Mouse (Mus musculus) bone marrow, adult 2 months (tissue): ENCODE measurements around the gene Lrmda. TPM values are rescaled to one million over a fixed set of nuclear protein-coding genes. Genes with fewer than 3 reads are reported as not detected.

Experiments
- H3K27ac ChIP-seq: fragments of 200-500 bp; 2 replicates; pipeline ENCODE4 v1.5.1; 2012; ENCODE audit warnings: low read depth, mild to moderate bottlenecking, control low read depth, inconsistent platforms, low read length; ENCODE audit not compliant: control insufficient read depth, poor library complexity, insufficient read depth
- H3K4me1 ChIP-seq: fragments of 200-500 bp; 2 replicates; pipeline ENCODE4 v1.6.1; 2011; ENCODE audit warnings: low read length; ENCODE audit not compliant: control insufficient read depth, insufficient read depth
- H3K4me3 ChIP-seq: fragments of 200-500 bp; replicated peaks from 2 replicates; pipeline ENCODE3; 2011; ENCODE audit warnings: mild to moderate bottlenecking, low read depth, low read length, control low read depth; ENCODE audit not compliant: control insufficient read depth
- CTCF ChIP-seq: fragments of 200-500 bp; IDR thresholded peaks from 2 replicates; pipeline ENCODE4 v1.5.1; 2011; ENCODE audit warnings: low read length, control low read depth; ENCODE audit not compliant: control insufficient read depth, insufficient read depth
- POLR2A ChIP-seq: fragments of 200-500 bp; IDR thresholded peaks from 2 replicates; pipeline ENCODE4 v1.6.1; 2011; ENCODE audit warnings: low read depth, mild to moderate bottlenecking, control low read depth, low read length, borderline replicate concordance; ENCODE audit not compliant: control insufficient read depth
- WGBS: fragments of 180-500 bp; shearing (Covaris S2); methylation state at CpG from one replicate; pipeline ENCODE4 v1.1.7; 2018; 5-methylcytosine and 5-hydroxymethylcytosine counted together
- polyA plus RNA-seq: library from polyadenylated mRNA; stranded (reverse); fragments of >200 nt; gene quantifications from 2 replicates; pipeline ENCODE4 v1.2.4, GENCODE M21; 2011; ENCODE audit warnings: low replicate concordance; ENCODE audit not compliant: missing spikeins, insufficient read depth, insufficient read length

The Lrmda gene
- polyA plus RNA-seq, 1 experiment, result 3.8 TPM

DNA sequence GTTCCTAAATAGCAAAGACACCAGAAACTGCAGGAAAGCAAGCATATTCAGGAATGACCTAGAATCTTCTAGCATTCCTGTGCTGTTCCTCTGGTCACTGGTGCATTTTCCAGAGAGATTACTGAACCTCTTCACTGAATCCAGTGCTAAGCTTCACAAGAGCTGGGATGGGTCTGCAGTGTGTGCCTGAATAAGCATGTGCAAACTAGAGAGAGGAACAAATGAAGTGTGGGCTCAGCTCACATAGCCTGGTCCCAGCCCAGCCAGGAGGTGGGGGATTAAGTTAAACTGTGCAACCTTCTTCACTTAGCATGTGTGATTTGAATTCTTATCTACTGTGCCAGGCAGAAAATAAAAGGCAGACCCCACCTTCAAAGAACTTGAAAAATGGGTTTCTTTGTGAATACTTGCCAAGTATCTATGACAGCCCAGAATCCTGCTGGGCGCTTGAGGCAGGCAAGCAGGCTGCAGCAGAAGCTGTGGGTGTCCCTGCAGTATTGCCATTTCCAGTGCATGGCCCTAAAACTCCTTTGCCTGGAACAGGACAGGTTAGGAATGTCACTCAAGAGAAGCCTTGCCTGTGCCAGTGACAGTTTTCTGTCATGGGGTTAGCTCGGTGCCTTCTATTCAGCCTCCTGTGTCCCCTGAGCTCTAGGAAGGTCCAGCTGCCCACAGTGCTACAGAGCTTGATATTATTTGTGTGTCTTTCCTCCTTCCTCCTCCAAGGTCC is 426.5 kb downstream of the Lrmda start:
- no peak overlapping the region for H3K27ac ChIP-seq
- WGBS, result 85% methylated on average over 2 of the region's 2 CpGs
- no peak for TF ChIP-seq POLR2A
- TF ChIP-seq CTCF, result no peak
- H3K4me1 ChIP-seq, result no peaks in the 10 kb centered on the region
- no peak overlapping the region for H3K4me3 ChIP-seq

DNA sequence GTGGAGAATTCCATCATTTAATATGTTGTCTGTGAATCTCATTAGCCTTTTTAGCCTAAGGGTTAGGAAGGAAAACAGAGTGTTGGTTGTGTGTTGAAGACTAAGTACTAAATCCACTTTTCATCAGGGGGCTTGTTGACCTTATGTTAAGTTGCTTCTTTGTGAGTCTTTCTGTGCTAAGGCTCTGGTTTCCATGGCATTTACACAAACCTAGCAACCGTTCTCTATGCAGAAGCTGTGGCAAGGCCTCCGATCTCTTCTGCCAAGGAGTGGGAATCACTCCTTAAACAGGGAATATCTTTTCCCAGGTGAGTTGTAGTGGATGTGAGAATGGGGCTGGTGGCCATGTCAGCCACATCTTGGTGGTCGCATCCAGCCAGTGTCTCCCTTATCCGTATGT is 432.1 kb downstream of the Lrmda start:
- H3K4me1 ChIP-seq, result no peaks in the 10 kb centered on the region
- 88% methylated on average over 4 of the region's 4 CpGs for WGBS
- no peak overlapping the region for H3K4me3 ChIP-seq
- no peak overlapping the region for H3K27ac ChIP-seq
- TF ChIP-seq CTCF, result no peak
- TF ChIP-seq POLR2A, result no peak

- Histone ChIP-seq H3K4me3 (no peak overlapping the region), H3K27ac (no peak overlapping the region), H3K4me1 (no peaks in the 10 kb centered on the region)
- 53% methylated on average over 1 of the region's 1 CpGs for WGBS
- TF ChIP-seq POLR2A, result no peak
- no peak for TF ChIP-seq CTCF
These were observed 444.8 kb downstream of the Lrmda start for GRCm38 (mm10) chr14:22464314-22464713.

GRCm38 (mm10) chr14:22471041-22471440 is 451.5 kb downstream of the Lrmda start:
- no peak overlapping the region for H3K27ac ChIP-seq
- no peak overlapping the region for H3K4me3 ChIP-seq
- 68% methylated on average over 4 of the region's 4 CpGs for WGBS
- no peaks in the 10 kb centered on the region for H3K4me1 ChIP-seq
- TF ChIP-seq CTCF (no peak), POLR2A (no peak)

- Histone ChIP-seq H3K4me3 (no peak overlapping the region), H3K27ac (no peak overlapping the region), H3K4me1 (no peaks in the 10 kb centered on the region)
- TF ChIP-seq CTCF, result no peak
- TF ChIP-seq POLR2A, result no peak
- 87% methylated on average over 7 of the region's 7 CpGs for WGBS
These were observed 453.9 kb downstream of the Lrmda start for GRCm38 (mm10) chr14:22473451-22473850.

GRCm38 (mm10) chr14:22473991-22474390 is 454.5 kb downstream of the Lrmda start:
- no peaks in the 10 kb centered on the region for H3K4me1 ChIP-seq
- 88% methylated on average over 6 of the region's 6 CpGs for WGBS
- no peak overlapping the region for H3K27ac ChIP-seq
- H3K4me3 ChIP-seq, result no peak overlapping the region
- no peak for TF ChIP-seq CTCF
- TF ChIP-seq POLR2A, result no peak

- H3K27ac ChIP-seq, result no peak overlapping the region
- H3K4me1 ChIP-seq, result no peaks in the 10 kb centered on the region
- WGBS, result 83% methylated on average over 2 of the region's 2 CpGs
- TF ChIP-seq POLR2A (no peak), CTCF (no peak)
- no peak overlapping the region for H3K4me3 ChIP-seq
These were observed 473.8 kb downstream of the Lrmda start for GRCm38 (mm10) chr14:22493326-22493725.

- H3K4me3 ChIP-seq, result no peak overlapping the region
- no peaks in the 10 kb centered on the region for H3K4me1 ChIP-seq
- no peak for TF ChIP-seq CTCF
- TF ChIP-seq POLR2A, result no peak
- no peak overlapping the region for H3K27ac ChIP-seq
These were observed 474.8 kb downstream of the Lrmda start for GRCm38 (mm10) chr14:22494290-22494689.

DNA sequence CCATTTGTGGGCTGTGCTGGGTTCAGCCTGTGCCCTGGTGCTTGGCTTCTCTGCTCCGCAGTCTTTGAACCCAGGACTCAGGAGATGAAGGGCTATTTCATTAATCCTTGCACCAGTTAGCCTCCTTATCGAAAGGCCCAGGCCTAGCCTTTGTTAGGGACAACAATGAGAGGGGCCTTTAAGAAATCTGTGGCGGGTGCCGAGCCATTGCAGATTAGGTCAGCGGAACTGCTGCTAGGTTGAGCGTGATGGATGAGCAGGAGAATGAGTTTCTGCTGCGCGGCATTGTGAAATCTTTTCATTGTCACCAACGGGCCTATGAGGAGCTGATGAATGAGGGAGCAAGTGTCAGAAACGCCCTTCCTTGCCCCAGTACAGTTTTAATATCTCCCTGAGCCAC is 475.4 kb downstream of the Lrmda start:
- TF ChIP-seq POLR2A, result no peak
- TF ChIP-seq CTCF, result no peak
- WGBS, result 79% methylated on average over 10 of the region's 10 CpGs
- no peaks in the 10 kb centered on the region for H3K4me1 ChIP-seq

More for the DNA sequence above, 475.4 kb downstream of the Lrmda start:
- Histone ChIP-seq H3K27ac (no peak overlapping the region), H3K4me3 (no peak overlapping the region)
